ENCODE assay signal across 8 mouse cellular contexts in genomic region chr1:190911415-190912123, GRCm38 (mm10). TPM values are rescaled to one million over a fixed set of nuclear protein-coding genes. Genes with fewer than 3 reads are reported as not detected.
DNase-seq lines count a peak whose midpoint lies in the region; ATAC-seq lines count a peak whose summit lies in the region.

Gene Rps6kc1, minus strand, starts transcription at chr1:190911770.

- peak; percentile 95 for ATAC-seq in hindbrain, embryonic 11.5 days (ENCODE audit: low FRiP score)

- H3K27ac ChIP-seq in hindbrain, embryonic 11.5 days (ENCODE audit: low read depth, low read length) = peak within 1 kb of the TSS; percentile 62

- H3K9me3 ChIP-seq in hindbrain, embryonic 11.5 days (ENCODE audit: control insufficient read depth, low read length) = no peaks in the 10 kb centered on the region

- H3K4me1 ChIP-seq in hindbrain, embryonic 11.5 days (replicated peaks; ENCODE audit: control insufficient read depth, insufficient read depth, low read length) = no peaks in the 10 kb centered on the region

- peak within 1 kb of the TSS; percentile 89 for H3K4me2 ChIP-seq in hindbrain, embryonic 11.5 days (replicated peaks; ENCODE audit: low read depth, low read length)

- peak; percentile 81 for DNase-seq in Muller cell, postnatal 12 days (ENCODE audit: inconsistent ontology term)
- peak; percentile 84 for DNase-seq in cerebellum, adult 9-11 months
- DNase-seq in frontal cortex, adult 2 months (ENCODE audit: extremely low spot score in 1 of 2, low spot score in 1 of 2) = peak; percentile 76 to 86
- DNase-seq in hindbrain, embryonic 11.5 days (ENCODE audit: low spot score) = peak; percentile 85
- peak; percentile 81 to 84 for DNase-seq in layer of hippocampus, postnatal 14 days (ENCODE audit: low spot score in 2 of 2)
- peak; percentile 89 for DNase-seq in lung, postnatal 10 days
- DNase-seq in ovary, postnatal 36 days (ENCODE audit: low spot score) = peak; percentile 75
- peak; percentile 72 for DNase-seq in thymus, postnatal 14 days

- peak within 1 kb of the TSS; percentile 76 for H3K9ac ChIP-seq in hindbrain, embryonic 11.5 days (ENCODE audit: low read depth, low read length)

- no peaks in the 10 kb centered on the region for H3K27me3 ChIP-seq in hindbrain, embryonic 11.5 days (ENCODE audit: control insufficient read depth, insufficient read depth, low read length)

- H3K4me3 ChIP-seq in hindbrain, embryonic 11.5 days (ENCODE audit: low read depth, low read length) = peak within 1 kb of the TSS; percentile 88

- WGBS in hindbrain, embryonic 11.5 days = 0% methylated on average over 46 of the region's 47 CpGs

- H3K36me3 ChIP-seq in hindbrain, embryonic 11.5 days (ENCODE audit: control insufficient read depth, insufficient read depth, low read length) = no peaks in the 10 kb centered on the region

RNA-seq across cellular contexts. Expression of gene Rps6kc1, which starts in this region (rescaled TPM):
- 22.2 and 26.2 TPM in 2 replicates for polyA plus RNA-seq in frontal cortex, adult 2 months (2012; rRNA removed)
- polyA plus RNA-seq in hindbrain, embryonic 11.5 days (2014; fragmentation: Nextera tagmentation; extraction: Ambion mirVana) = 19.0 and 21.2 TPM in 2 replicates
- 10 to 100 TPM; 54.8 to 59.9 TPM for total RNA-seq in layer of hippocampus, postnatal 14 days (2021)

Comparison
In these comparisons a context has a peak if more than half of its experiments do, and no peak if none do; other contexts are left out.
1. Peak in every context shown above with its lines: DNase-seq, ATAC-seq, H3K4me3 ChIP-seq and H3K27ac ChIP-seq.